In genomic region chr5:134221708-134222150, GRCm38 (mm10) we compare ENCODE assay signal across 9 mouse cellular contexts. TPM values are rescaled to one million over a fixed set of nuclear protein-coding genes. Genes with fewer than 3 reads are reported as not detected.
DNase-seq lines count a peak whose midpoint lies in the region; ATAC-seq and TF ChIP-seq lines count a peak whose summit lies in the region.
"Had no signal": no experiment of that assay in that cellular context is flagged by ENCODE, and none has a peak within 500 bp of the region (broad histone marks: within the 10 kb centered on the region; RNA-seq: fewer than 3 reads in every experiment).

No protein-coding gene starts in this region.

- H3K9me3 ChIP-seq in kidney, embryonic 16.5 days (ENCODE audit: low read length) = no peaks in the 10 kb centered on the region
- no peaks in the 10 kb centered on the region for H3K9me3 ChIP-seq in embryonic facial prominence, embryonic 13.5 days
- no peaks in the 10 kb centered on the region for H3K9me3 ChIP-seq in intestine, postnatal 0 days (ENCODE audit: control insufficient read depth)
- no peaks in the 10 kb centered on the region for H3K9me3 ChIP-seq in neural tube, embryonic 14.5 days (ENCODE audit: control insufficient read depth, low read length)

- peaks cover 20% of the 10 kb centered on the region for H3K4me1 ChIP-seq in kidney, embryonic 16.5 days (ENCODE audit: insufficient read depth, low read length)
- peaks cover 24% of the 10 kb centered on the region for H3K4me1 ChIP-seq in embryonic facial prominence, embryonic 13.5 days
- H3K4me1 ChIP-seq in intestine, postnatal 0 days (replicated peaks; ENCODE audit: control insufficient read depth, insufficient read depth, low read length) = no peaks in the 10 kb centered on the region
- H3K4me1 ChIP-seq in neural tube, embryonic 14.5 days (ENCODE audit: control insufficient read depth, insufficient read depth, low read length) = peaks cover 6% of the 10 kb centered on the region; the same call in 1 of the 2 replicates

- H3K9ac ChIP-seq in kidney, embryonic 16.5 days (replicated peaks; ENCODE audit: low read length) = peak overlapping the region; percentile 63
- H3K9ac ChIP-seq in embryonic facial prominence, embryonic 13.5 days = peak overlapping the region; percentile 70
- H3K9ac ChIP-seq in intestine, postnatal 0 days (ENCODE audit: low read depth, low read length) = peak overlapping the region; percentile 22; the same call in 1 of the 2 replicates
- H3K9ac ChIP-seq in neural tube, embryonic 14.5 days (replicated peaks; ENCODE audit: low read depth, low read length) = peak overlapping the region; percentile 50

- H3K4me2 ChIP-seq in kidney, embryonic 16.5 days (replicated peaks; ENCODE audit: low read depth, low read length) = peak overlapping the region; percentile 73
- peak overlapping the region; percentile 75 for H3K4me2 ChIP-seq in embryonic facial prominence, embryonic 13.5 days
- H3K4me2 ChIP-seq in intestine, postnatal 0 days (replicated peaks; ENCODE audit: low read depth) = peak overlapping the region; percentile 57
- peak overlapping the region; percentile 49 for H3K4me2 ChIP-seq in neural tube, embryonic 14.5 days (ENCODE audit: low read depth, low read length)

- H3K36me3 ChIP-seq in kidney, embryonic 16.5 days (ENCODE audit: insufficient read depth, low read length) = peaks cover 8% of the 10 kb centered on the region; the same call in 1 of the 2 replicates
- peaks cover 8% of the 10 kb centered on the region for H3K36me3 ChIP-seq in embryonic facial prominence, embryonic 13.5 days
- peaks cover 5% of the 10 kb centered on the region; the same call in 1 of the 2 replicates for H3K36me3 ChIP-seq in intestine, postnatal 0 days (ENCODE audit: control insufficient read depth, insufficient read depth)
- H3K36me3 ChIP-seq in neural tube, embryonic 14.5 days (ENCODE audit: control insufficient read depth, insufficient read depth, low read length) = 0 out of 2 replicates have a peak, but pooled peaks cover 3% of the 10 kb centered on the region

- no peak for TF ChIP-seq CTCF in intestine, postnatal 0 days (IDR thresholded peaks at IDR 0.05; ENCODE audit: low read depth)

- ATAC-seq in kidney, embryonic 16.5 days (ENCODE audit: low FRiP score, low TSS enrichment) = peak; percentile 55; the same call in 1 of the 2 replicates
- ATAC-seq in embryonic facial prominence, embryonic 13.5 days (ENCODE audit: insufficient number of reproducible peaks, insufficient read depth, low FRiP score, low TSS enrichment, low read depth) = no peak
- no peak for ATAC-seq in intestine, postnatal 0 days
- ATAC-seq in neural tube, embryonic 14.5 days (ENCODE audit: low read depth) = no peak

- peak overlapping the region; percentile 41 for H3K4me3 ChIP-seq in kidney, embryonic 16.5 days (ENCODE audit: low read length)
- peak overlapping the region; percentile 42 for H3K4me3 ChIP-seq in embryonic facial prominence, embryonic 13.5 days
- peak overlapping the region; percentile 30 for H3K4me3 ChIP-seq in intestine, postnatal 0 days (ENCODE audit: low read depth, low read length)
- H3K4me3 ChIP-seq in neural tube, embryonic 14.5 days (ENCODE audit: low read depth, low read length) = peak overlapping the region; percentile 9; the same call in 1 of the 2 replicates

- no peak for DNase-seq in kidney, adult 11 months
- DNase-seq in frontal cortex, postnatal 25 days (ENCODE audit: low spot score in 2 of 2) = no peak
- DNase-seq in thymus, postnatal 10 days (ENCODE audit: low spot score in 2 of 2) = no peak
- DNase-seq in left cerebral cortex, adult 9 months (ENCODE audit: low spot score in 2 of 2) = no peak

- 2% methylated on average over 36 of the region's 36 CpGs for WGBS in kidney, embryonic 16.5 days
- 1% methylated on average over 36 of the region's 36 CpGs for WGBS in embryonic facial prominence, embryonic 13.5 days
- 8% methylated on average over 35 of the region's 36 CpGs for WGBS in intestine, postnatal 0 days
- 2% methylated on average over 36 of the region's 36 CpGs for whole genome bisulfite sequencing in neural tube, embryonic 14.5 days

- no peaks in the 10 kb centered on the region; the same call in 1 of the 2 replicates for H3K27me3 ChIP-seq in kidney, embryonic 16.5 days (ENCODE audit: insufficient read depth, low read length)
- H3K27me3 ChIP-seq in embryonic facial prominence, embryonic 13.5 days = peaks cover 20% of the 10 kb centered on the region
- 0 out of 2 replicates have a peak, but pooled peaks cover 10% of the 10 kb centered on the region for H3K27me3 ChIP-seq in intestine, postnatal 0 days (replicated peaks; ENCODE audit: control insufficient read depth, insufficient read depth, low read length)
- peaks cover 2% of the 10 kb centered on the region; the same call in 1 of the 2 replicates for H3K27me3 ChIP-seq in neural tube, embryonic 14.5 days (ENCODE audit: control insufficient read depth, insufficient read depth, low read length)

- H3K27ac ChIP-seq in kidney, embryonic 16.5 days (ENCODE audit: low read length) = no peak overlapping the region
- no peak overlapping the region for H3K27ac ChIP-seq in embryonic facial prominence, embryonic 13.5 days
- H3K27ac ChIP-seq in intestine, postnatal 0 days (ENCODE audit: low read depth, low read length) = no peak overlapping the region
- H3K27ac ChIP-seq in neural tube, embryonic 14.5 days (ENCODE audit: low read depth, low read length) = no peak overlapping the region
- H3K27ac ChIP-seq: macrophage had no signal

RNA-seq across cellular contexts. Expression of gene Ncf1, which starts 7.7 kb away (rescaled TPM):
- 2.5 and 4.2 TPM in 2 replicates for polyA plus RNA-seq in kidney, embryonic 16.5 days (2015; fragmentation: Nextera tagmentation; extraction: Ambion mirVana)
- polyA plus RNA-seq in embryonic facial prominence, embryonic 13.5 days (2015; fragmentation: Nextera tagmentation; extraction: Ambion mirVana) = 4.4 and 5.2 TPM in 2 replicates
- polyA plus RNA-seq in intestine, postnatal 0 days (2015; fragmentation: Nextera tagmentation; extraction: Ambion mirVana) = 2.1 TPM in 2 replicates
- 0.94 and 3.7 TPM in 2 replicates for polyA plus RNA-seq in neural tube, embryonic 14.5 days (2014; fragmentation: Nextera tagmentation; extraction: Ambion mirVana)

RNA-seq across cellular contexts. Expression of gene Gtf2ird2, which starts 37.9 kb away (rescaled TPM):
- 10.4 and 11.0 TPM in 2 replicates for polyA plus RNA-seq in kidney, embryonic 16.5 days (2015; fragmentation: Nextera tagmentation; extraction: Ambion mirVana)
- 12.6 and 13.0 TPM in 2 replicates for polyA plus RNA-seq in embryonic facial prominence, embryonic 13.5 days (2015; fragmentation: Nextera tagmentation; extraction: Ambion mirVana)
- 2.9 and 3.6 TPM in 2 replicates for polyA plus RNA-seq in intestine, postnatal 0 days (2015; fragmentation: Nextera tagmentation; extraction: Ambion mirVana)
- 11.6 and 14.0 TPM in 2 replicates for polyA plus RNA-seq in neural tube, embryonic 14.5 days (2014; fragmentation: Nextera tagmentation; extraction: Ambion mirVana)

RNA-seq across cellular contexts. Expression of gene Rcc1l, which starts 45.2 kb away (rescaled TPM):
- polyA plus RNA-seq in kidney, embryonic 16.5 days (2015; fragmentation: Nextera tagmentation; extraction: Ambion mirVana) = 34.9 and 36.3 TPM in 2 replicates
- 29.1 and 36.9 TPM in 2 replicates for polyA plus RNA-seq in embryonic facial prominence, embryonic 13.5 days (2015; fragmentation: Nextera tagmentation; extraction: Ambion mirVana)
- 14.7 and 16.1 TPM in 2 replicates for polyA plus RNA-seq in intestine, postnatal 0 days (2015; fragmentation: Nextera tagmentation; extraction: Ambion mirVana)
- polyA plus RNA-seq in neural tube, embryonic 14.5 days (2014; fragmentation: Nextera tagmentation; extraction: Ambion mirVana) = 16.7 and 17.5 TPM in 2 replicates
